ENCODE assay signal across 16 mouse cellular contexts in the genomic region with DNA sequence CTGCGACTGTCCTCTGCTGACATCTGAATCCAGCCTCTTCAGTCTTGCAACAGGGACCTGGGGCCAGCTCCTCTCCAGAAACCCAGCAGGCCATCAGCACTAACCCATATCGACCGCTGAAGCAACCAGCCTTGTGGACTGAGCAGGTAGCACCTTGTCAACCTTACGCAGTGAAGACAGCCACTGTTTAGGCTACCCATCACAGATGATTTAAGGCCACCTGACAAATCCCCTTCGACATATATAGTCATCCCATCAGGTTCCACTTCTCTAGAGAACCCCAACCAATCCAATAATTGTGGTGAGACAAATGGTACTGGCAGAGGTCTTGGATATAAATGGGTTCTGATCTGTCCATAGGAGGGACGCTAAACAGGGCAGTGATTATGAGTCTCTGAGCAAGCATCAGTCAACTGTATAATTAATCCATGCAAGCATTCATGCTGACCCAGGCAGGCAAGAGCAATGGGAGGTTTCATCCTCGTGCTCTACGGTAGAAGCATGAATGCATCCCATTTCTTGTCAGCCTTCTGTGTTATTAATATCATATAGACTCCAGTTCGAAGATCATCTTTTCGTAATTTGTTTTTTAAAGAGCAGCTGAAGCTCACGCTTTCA.
"Had no signal": no experiment of that assay in that cellular context is flagged by ENCODE, and none has a peak within 500 bp of the region (broad histone marks: within the 10 kb centered on the region; RNA-seq: fewer than 3 reads in every experiment).

No protein-coding gene starts in this region.

- H3K9ac ChIP-seq: liver, embryonic 13.5 days; midbrain, embryonic 15.5 days; neural tube, embryonic 13.5 days had no signal

- H3K4me2 ChIP-seq: liver, embryonic 13.5 days; midbrain, embryonic 11.5 days; midbrain, embryonic 15.5 days; neural tube, embryonic 13.5 days had no signal

- H3K4me1 ChIP-seq: liver, embryonic 13.5 days; midbrain, embryonic 15.5 days; neural tube, embryonic 13.5 days had no signal

- H3K27ac ChIP-seq: liver, embryonic 13.5 days; midbrain, embryonic 15.5 days; neural tube, embryonic 13.5 days; stomach, postnatal 0 days had no signal

- H3K4me3 ChIP-seq: liver, embryonic 13.5 days; midbrain, embryonic 15.5 days; myocyte; neural tube, embryonic 13.5 days had no signal

- H3K27me3 ChIP-seq: liver, embryonic 13.5 days; midbrain, embryonic 15.5 days; neural tube, embryonic 13.5 days had no signal

- H3K36me3 ChIP-seq: liver, embryonic 13.5 days; midbrain, embryonic 15.5 days; neural tube, embryonic 13.5 days had no signal

- DNase-seq: kidney, postnatal 14 days; liver, embryonic 13.5 days; lung, adult 2 months; lung, postnatal 14 days; lung, postnatal 4 days; right cerebral cortex, adult 18-20 months; right cerebral cortex, postnatal 14 days; right cerebral cortex, postnatal 4 days; thymus, adult 2 months; thymus, postnatal 14 days; thymus, postnatal 4 days had no signal

- H3K9me3 ChIP-seq: liver, embryonic 13.5 days; midbrain, embryonic 15.5 days; neural tube, embryonic 13.5 days had no signal
